Mouse (Mus musculus) brain, embryonic 18.5 days (tissue): ENCODE measurements around the gene Hcrt.
"Not testable (repeated sequence)": the region's sequence is repeated elsewhere in the genome, so short reads cannot be mapped to it uniquely, and the experiment has no call there.

Source experiments
- DNase-seq: peaks from one replicate; pipeline ENCODE4 v3.0.0-alpha.2; 2012; ENCODE audit warnings: low read depth, low spot score

Gene Hcrt

GRCm38 (mm10) chr11:100762831-100763230 is at the start of gene Hcrt:
Hcrt (minus strand) TSS chr11:100762931.
- no peak for DNase-seq

DNA sequence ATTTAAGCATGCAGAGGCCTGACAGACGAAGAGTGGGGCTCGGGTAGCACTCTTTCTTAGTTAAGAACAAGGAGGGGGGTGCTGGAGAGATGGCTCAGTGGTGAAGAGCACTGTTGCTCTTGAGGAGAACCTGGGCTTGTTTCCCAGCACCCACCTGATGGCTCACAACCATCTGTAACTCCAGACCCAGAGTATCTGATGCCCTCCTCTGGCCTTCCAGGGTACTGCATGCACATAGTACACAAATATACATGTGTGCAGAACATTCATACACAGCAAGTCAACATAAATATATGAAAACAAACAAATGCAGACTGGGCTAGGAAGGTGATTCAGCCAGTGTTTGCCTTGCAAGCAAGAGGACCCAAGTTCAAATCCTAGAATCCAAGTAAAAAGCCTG is 48.4 kb upstream of the Hcrt start:
- DNase-seq: no peak

GRCm38 (mm10) chr11:100810516-100810915 is 47.8 kb upstream of the Hcrt start:
- no peak for DNase-seq

DNA sequence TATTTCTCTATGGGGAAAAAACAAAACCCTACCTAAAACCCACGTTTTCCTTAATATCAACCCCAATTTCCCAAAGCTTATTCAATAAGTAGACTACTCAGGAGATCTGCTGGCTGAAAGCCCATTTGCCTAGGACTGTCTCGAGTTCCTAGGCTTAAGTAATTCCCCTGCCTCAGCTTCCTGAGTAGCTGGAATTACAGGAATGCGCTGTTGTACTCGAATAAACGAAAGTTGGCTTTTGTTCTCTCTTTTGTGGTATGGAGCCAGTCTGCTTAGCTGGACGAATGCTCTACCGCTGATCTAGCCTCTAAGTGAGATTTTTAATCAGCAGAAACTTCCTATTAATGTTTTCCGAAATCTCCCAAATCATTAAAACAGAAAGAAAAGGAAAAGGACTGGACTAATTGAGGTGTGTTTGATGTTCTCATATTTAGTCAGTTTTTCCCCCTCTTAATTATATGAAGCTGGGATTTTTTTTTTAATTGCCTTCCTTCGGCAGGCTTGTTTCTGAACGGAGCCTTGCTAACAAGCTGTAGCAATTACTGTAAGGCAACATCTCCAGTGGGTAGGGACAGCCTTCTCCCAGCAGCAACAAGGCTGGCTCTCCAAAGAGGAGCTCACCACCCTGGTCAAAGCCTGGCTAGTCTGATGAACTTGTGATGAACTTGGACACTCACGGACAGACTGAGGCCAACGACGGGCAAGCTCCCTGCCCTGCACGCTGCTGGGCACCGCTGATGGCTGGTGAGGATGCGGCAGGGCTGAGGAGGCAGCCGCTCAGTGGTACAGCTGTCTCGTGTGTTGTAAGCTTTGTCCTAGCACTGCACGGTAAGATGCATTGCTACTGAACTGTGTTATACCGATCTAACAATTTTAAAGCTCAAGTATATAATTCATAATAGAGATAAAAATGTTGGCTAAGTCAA is 43.9 kb upstream of the Hcrt start:
- DNase-seq: no peak

DNA sequence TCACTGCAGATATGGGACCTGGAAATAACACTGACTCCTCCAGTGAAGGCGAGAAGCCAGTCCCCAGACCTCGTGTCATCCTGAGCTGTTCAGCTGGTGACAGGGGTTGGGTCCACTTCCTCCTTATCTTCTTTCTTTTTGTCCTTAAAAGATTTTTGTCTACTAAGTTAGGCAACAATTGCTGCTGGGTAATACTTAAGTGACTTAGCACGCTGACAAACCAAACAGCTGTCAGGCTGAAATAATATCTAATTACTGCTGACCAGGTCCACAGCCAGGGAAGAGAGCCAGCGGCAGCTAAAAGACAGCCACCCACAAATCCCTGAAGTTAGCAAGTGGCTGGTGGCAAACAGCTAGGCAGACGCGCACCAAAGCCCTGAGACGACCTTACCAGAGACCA is 42.8 kb upstream of the Hcrt start:
- DNase-seq: no peak

GRCm38 (mm10) chr11:100804409-100804808 is 41.7 kb upstream of the Hcrt start:
- no peak for DNase-seq

- no peak for DNase-seq
These were observed 36.7 kb upstream of the Hcrt start for GRCm38 (mm10) chr11:100799426-100799825.

GRCm38 (mm10) chr11:100796585-100796984 is 33.9 kb upstream of the Hcrt start:
- DNase-seq: no peak

DNA sequence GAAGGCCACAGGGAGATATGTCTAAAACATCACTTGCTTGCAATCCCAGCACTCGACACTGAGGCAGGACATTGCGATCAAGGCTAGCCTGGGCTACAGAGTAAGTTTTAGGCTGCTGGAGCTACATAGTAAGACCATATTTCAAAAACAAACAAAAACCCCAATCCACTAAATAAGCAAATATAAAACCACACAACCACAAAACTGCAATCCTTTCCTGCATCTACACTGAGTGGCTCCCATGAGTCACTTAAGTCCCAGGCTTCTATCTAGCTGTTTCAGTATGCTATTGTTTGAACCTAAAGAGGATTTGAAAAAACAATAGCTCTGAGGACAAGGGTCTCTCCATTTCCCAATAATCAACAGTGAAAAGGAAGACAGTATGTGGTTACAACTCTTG is 32.7 kb upstream of the Hcrt start:
- DNase-seq: no peak

DNA sequence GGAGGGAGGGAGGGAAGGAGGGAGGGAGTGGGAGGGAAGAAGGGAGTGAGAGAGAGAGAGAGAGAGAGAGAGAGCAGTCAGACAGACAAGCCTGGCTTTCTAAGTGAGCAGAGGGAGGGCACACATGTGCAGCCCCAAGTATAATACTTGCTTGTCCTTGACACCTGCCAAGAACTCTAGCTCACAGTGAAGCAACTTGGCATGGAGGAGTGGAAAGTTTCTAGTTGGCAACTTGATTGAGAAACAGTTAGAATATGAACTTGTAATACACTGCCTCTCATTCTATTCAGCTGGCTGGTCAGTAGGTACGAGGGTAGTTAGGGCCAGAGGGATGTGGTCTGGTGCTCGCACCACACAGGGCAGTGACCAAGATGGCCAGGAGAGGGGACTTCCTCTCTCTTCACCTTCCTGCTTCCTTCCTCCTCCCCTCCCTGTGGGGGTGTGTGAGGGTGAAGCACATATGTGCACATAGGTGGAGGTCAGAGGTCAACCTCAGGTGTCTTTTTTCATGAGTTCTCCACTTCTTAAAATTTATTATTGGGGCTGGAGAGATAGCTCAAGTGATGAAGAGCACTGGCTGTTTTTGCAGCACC is 28.8 kb upstream of the Hcrt start:
- no peak for DNase-seq

GRCm38 (mm10) chr11:100790644-100791043 is 27.9 kb upstream of the Hcrt start:
- DNase-seq: not testable (repeated sequence)

- no peak for DNase-seq
These were observed 27.0 kb upstream of the Hcrt start for GRCm38 (mm10) chr11:100789702-100790101.

DNA sequence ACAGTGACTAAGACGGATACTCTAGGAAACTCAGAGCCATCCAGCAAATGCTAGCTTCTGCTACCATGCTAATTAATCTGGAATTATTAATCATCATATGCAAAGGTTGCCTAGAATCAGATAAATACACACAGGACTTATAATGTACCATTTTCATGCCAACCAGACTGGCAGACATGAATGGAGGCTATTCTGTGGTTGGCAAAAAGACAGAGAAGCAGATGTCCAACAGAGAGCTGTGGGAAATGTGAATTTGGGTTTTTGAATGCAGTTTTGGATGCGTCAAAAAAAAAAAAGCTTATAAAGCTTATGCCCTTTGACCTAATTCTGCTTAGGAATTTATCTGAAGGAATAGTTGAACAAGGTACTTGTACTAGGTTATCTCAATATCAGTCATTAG is 23.0 kb upstream of the Hcrt start:
- DNase-seq: no peak

DNA sequence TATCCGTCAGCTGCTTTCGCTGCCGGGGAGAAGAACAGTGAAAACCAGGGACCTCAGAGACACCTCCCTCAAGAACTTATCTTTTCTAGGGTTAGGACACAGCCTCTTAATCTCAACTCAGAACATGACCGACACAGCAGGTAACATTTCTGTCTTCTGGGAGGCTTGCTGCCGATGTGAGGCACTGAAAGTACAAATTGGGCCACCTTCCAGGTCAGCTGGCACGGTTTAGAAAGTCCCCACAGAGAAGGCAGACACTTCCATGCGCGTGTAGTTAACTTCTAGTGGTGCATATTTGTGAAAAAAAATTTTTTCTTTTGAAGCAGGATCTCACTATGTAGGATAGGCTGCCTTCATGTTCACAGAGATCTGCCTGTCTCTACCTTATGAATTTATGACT is 21.6 kb upstream of the Hcrt start:
- DNase-seq: no peak

DNA sequence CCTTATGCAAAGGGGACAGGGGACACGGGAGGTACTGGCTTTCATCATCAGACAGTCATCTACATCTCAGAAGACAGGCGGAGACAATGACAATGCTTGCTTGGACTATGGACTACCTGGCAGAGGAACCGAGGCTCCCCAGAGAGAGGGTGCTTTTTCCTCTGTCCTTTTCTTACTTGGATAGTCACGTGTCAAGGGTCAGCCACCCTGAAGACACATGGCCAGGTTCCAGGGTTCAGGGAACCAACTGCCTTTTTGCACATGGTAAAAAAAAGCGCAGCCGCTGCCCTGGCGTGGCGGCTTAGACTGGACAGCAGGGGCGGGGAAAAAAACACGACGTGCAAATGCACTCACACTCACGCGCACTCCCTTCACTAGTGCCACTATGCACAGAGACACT is 19.8 kb upstream of the Hcrt start:
- no peak for DNase-seq

- no peak for DNase-seq
These were observed 19.2 kb upstream of the Hcrt start for GRCm38 (mm10) chr11:100781763-100782475.

DNA sequence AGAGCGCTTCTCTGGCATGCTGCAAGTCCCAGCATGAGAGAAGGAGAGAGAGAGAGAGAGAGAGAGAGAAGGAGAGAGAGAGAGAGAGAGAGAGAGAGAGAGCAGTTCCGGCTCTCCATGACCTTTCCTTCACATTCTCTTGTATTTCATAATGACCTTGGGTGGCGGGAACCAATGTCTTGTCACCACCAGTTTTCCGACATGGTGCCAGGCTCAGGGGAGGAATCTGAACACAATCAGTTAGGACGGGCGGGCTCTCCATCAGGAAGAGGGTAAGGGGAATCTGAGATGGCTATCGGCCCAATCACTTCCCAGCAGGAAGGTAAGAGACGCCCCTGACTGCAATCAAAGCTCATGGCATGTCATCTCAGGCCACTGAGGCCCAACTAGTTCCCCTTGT is 17.5 kb upstream of the Hcrt start:
- no peak for DNase-seq

- DNase-seq: no peak
These were observed 15.3 kb upstream of the Hcrt start for GRCm38 (mm10) chr11:100778069-100778468.

- DNase-seq: no peak
These were observed 13.2 kb upstream of the Hcrt start for GRCm38 (mm10) chr11:100775921-100776320.

GRCm38 (mm10) chr11:100774261-100774660 is 11.5 kb upstream of the Hcrt start:
- DNase-seq: no peak

- DNase-seq: peak; percentile 42
These were observed 8.1 kb upstream of the Hcrt start, which contains the start of gene Ghdc for GRCm38 (mm10) chr11:100770646-100771408. Ghdc (minus strand) TSS chr11:100770957.

GRCm38 (mm10) chr11:100769980-100770379 is 7.2 kb upstream of the Hcrt start:
- DNase-seq: no peak
